Comparison of ENCODE assay signal across 19 mouse cellular contexts in genomic region chr15:67332521-67332920, GRCm38 (mm10).
"Had no signal": no experiment of that assay in that cellular context is flagged by ENCODE, and none has a peak within 500 bp of the region (broad histone marks: within the 10 kb centered on the region; RNA-seq: fewer than 3 reads in every experiment).

No protein-coding gene starts in this region.

- H3K4me1 ChIP-seq: limb, embryonic 10.5 days; liver, embryonic 15.5 days; lung, embryonic 15.5 days; midbrain, embryonic 10.5 days; midbrain, embryonic 13.5 days; neural tube, embryonic 13.5 days had no signal

- DNase-seq: kidney, adult 2 months; kidney, postnatal 25 days; liver; lung, adult 18-20 months; lung, postnatal 10 days; lung, postnatal 36 days; retina, postnatal 1 day; thymus, postnatal 25 days had no signal

- H3K9me3 ChIP-seq: limb, embryonic 10.5 days; limb, embryonic 13.5 days; liver, embryonic 12.5 days; liver, embryonic 15.5 days; lung, embryonic 15.5 days; megakaryocyte, embryonic 14.5 days; midbrain, embryonic 10.5 days; midbrain, embryonic 13.5 days; neural tube, embryonic 13.5 days had no signal

- H3K4me3 ChIP-seq: limb, embryonic 10.5 days; limb, embryonic 13.5 days; liver, embryonic 12.5 days; liver, embryonic 15.5 days; lung, embryonic 15.5 days; megakaryocyte, embryonic 14.5 days; midbrain, embryonic 10.5 days; midbrain, embryonic 13.5 days; myocyte; neural tube, embryonic 13.5 days had no signal

- H3K27ac ChIP-seq: kidney, postnatal 0 days; limb, embryonic 10.5 days; limb, embryonic 13.5 days; liver, embryonic 12.5 days; liver, embryonic 15.5 days; lung, embryonic 15.5 days; midbrain, embryonic 10.5 days; midbrain, embryonic 13.5 days; neural tube, embryonic 13.5 days had no signal

- H3K27me3 ChIP-seq: limb, embryonic 13.5 days; liver, embryonic 12.5 days; liver, embryonic 15.5 days; lung, embryonic 15.5 days; megakaryocyte, embryonic 14.5 days; midbrain, embryonic 13.5 days; neural tube, embryonic 13.5 days had no signal

- H3K36me3 ChIP-seq: limb, embryonic 10.5 days; limb, embryonic 13.5 days; liver, embryonic 12.5 days; liver, embryonic 15.5 days; lung, embryonic 15.5 days; midbrain, embryonic 10.5 days; midbrain, embryonic 13.5 days; neural tube, embryonic 13.5 days had no signal
